Mouse (Mus musculus): ENCODE data around the gene Tulp1. TPM values are rescaled to one million over a fixed set of nuclear protein-coding genes. Genes with fewer than 3 reads are reported as not detected.
A peak's percentile ranks its signal among the peaks of the same experiment; 100 is the strongest.
"Not testable (repeated sequence)": the region's sequence is repeated elsewhere in the genome, so short reads cannot be mapped to it uniquely, and the experiment has no call there.

Gene Tulp1
- polyA plus RNA-seq (2015; fragmentation: Nextera tagmentation; extraction: Ambion mirVana) = 7.3 and 10.5 TPM in 2 replicates

DNA sequence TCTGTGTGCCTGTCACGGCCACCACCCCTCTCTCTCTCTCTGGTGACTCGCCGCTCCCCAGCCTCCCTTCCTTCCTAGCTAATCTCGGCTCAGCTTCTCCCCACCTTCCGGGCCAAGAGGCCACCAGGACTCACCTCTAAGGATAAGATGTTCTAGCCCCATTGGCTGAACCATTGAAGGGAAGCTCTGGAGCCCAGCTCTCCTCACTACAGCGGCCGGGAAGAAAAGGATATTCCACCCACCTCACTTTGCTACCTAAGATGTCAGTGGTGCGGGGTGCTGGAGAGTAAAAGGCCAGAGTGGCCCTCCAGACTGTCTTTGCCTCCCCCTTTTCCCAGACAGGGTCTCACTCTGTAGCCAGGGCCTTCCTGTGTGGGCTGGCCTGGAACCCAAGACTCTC, at the start of gene Tulp1:
TSS of gene Tulp1 (minus strand) at position 101 of the 400 bp plus-strand sequence.
- Histone ChIP-seq H3K4me2 (peak within 1 kb of the TSS; percentile 77), H3K9ac (peak within 1 kb of the TSS; percentile 66), H3K4me1 (peaks cover 30% of the 10 kb centered on the region), H3K9me3 (no peaks in the 10 kb centered on the region), H3K27me3 (peaks cover 35% of the 10 kb centered on the region), H3K4me3 (peak within 1 kb of the TSS; percentile 39), H3K27ac (no peak within 1 kb of the TSS), H3K36me3 (no peaks in the 10 kb centered on the region)
- no peak for ATAC-seq (ENCODE audit: insufficient number of reproducible peaks, insufficient read depth, low FRiP score, low TSS enrichment, low read depth)
- 27% methylated on average over 8 of the region's 8 CpGs for WGBS

DNA sequence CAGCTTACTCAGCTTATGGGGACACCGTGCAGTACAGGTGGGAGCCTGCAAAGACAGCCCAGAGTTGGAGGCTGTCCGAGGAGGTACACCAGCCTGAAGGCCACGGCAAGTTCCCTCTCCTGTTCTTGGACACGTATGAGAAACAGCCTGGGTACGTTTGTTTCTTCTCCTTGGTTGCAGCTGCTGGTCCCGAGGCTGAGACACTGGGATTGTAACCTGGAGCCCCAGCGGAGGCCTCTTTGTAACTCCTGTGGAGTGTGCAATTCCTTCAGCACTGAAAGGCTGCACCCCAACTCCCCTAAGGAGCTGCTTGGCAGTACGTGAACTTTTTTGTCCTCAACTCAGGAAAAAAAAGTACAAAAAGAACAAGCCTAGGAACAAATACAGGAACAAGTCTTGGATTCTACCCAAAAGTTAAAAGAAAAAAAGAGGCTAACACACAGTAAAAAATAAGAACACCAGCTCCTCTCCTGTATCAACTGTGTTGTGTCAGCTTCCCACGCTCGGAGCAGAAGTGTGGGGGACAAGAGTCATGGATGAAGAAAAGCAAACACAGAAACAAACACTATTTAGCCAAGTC, 46.4 kb upstream of the Tulp1 start:
- no peak for ATAC-seq (ENCODE audit: insufficient number of reproducible peaks, insufficient read depth, low FRiP score, low TSS enrichment, low read depth)

DNA sequence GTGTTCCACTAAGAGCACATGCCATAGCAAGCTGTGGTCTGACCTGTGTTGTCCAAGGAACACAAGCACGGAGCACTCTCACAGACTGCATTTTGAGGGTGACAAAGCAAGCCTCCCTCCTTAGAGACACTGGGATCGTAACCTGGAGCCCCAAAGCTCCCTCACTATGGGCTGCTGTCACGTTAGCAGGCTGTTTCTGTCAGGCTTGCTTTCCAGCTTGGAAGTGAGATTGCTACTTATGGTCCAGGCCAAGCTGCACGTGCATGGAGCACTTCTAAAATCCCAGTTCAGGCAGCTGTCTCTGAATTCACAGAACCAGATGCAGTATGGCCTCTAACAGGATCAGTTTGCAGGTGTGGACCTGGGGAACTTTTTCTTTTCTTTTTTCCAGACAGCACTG, 45.7 kb upstream of the Tulp1 start:
- ATAC-seq (ENCODE audit: insufficient number of reproducible peaks, insufficient read depth, low FRiP score, low TSS enrichment, low read depth) = no peak
- Histone ChIP-seq H3K4me2 (no peak overlapping the region), H3K27ac (no peak overlapping the region), H3K9me3 (no peaks in the 10 kb centered on the region), H3K9ac (0 out of 2 replicates have a peak overlapping the region, but pooled peaks have one; percentile 16), H3K4me3 (no peak overlapping the region), H3K36me3 (peaks cover 33% of the 10 kb centered on the region), H3K4me1 (peaks cover 16% of the 10 kb centered on the region; the same call in 1 of the 2 replicates), H3K27me3 (no peaks in the 10 kb centered on the region)
- WGBS = 79% methylated on average over 4 of the region's 4 CpGs

More for the DNA sequence above, 46.4 kb upstream of the Tulp1 start:
- no peak overlapping the region for H3K4me2 ChIP-seq
- WGBS = 79% methylated on average over 10 of the region's 10 CpGs
- H3K9me3 ChIP-seq = no peaks in the 10 kb centered on the region
- H3K9ac ChIP-seq = no peak overlapping the region
- no peaks in the 10 kb centered on the region for H3K27me3 ChIP-seq
- peaks cover 16% of the 10 kb centered on the region; the same call in 1 of the 2 replicates for H3K4me1 ChIP-seq
- H3K27ac ChIP-seq = no peak overlapping the region
- no peak overlapping the region for H3K4me3 ChIP-seq
- H3K36me3 ChIP-seq = peaks cover 28% of the 10 kb centered on the region

DNA sequence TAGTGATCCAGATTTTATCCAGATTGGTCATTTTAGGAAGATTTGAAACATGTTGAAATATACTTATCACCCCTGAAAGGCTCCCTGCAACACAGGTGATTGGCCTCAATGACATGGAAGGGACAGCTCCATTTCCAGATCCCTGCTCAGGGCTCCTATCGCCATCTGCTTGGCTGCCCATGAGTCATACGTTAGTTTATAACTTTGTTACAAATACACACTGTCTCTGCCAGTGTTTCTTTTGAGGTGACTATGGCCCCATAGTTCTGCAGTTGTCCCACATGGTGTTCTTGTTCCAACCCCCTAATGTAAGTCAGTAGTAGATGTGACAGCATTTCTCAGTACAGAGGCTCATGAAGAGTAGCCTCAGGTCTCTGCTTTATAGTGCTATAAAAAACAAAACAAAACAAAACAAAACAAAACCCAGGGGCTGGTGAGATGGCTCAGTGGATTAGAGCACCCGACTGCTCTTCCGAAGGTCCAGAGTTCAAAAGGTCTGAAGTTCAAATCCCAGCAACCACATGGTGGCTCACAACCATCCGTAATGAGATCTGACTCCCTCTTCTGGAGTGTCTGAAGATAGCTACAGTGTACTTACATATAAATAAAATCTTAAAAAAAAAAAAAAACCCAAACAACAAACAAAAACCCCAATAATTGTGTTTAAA, 43.4 kb upstream of the Tulp1 start:
- H3K36me3 ChIP-seq = peaks cover 40% of the 10 kb centered on the region
- no peak overlapping the region for H3K27ac ChIP-seq
- H3K4me3 ChIP-seq = no peak overlapping the region
- no peak for ATAC-seq (ENCODE audit: insufficient number of reproducible peaks, insufficient read depth, low FRiP score, low TSS enrichment, low read depth)
- no peaks in the 10 kb centered on the region for H3K27me3 ChIP-seq
- WGBS = 62% methylated on average over 5 of the region's 5 CpGs
- no peak overlapping the region for H3K9ac ChIP-seq
- H3K9me3 ChIP-seq = no peaks in the 10 kb centered on the region
- no peak overlapping the region for H3K4me2 ChIP-seq
- peaks cover 16% of the 10 kb centered on the region; the same call in 1 of the 2 replicates for H3K4me1 ChIP-seq

DNA sequence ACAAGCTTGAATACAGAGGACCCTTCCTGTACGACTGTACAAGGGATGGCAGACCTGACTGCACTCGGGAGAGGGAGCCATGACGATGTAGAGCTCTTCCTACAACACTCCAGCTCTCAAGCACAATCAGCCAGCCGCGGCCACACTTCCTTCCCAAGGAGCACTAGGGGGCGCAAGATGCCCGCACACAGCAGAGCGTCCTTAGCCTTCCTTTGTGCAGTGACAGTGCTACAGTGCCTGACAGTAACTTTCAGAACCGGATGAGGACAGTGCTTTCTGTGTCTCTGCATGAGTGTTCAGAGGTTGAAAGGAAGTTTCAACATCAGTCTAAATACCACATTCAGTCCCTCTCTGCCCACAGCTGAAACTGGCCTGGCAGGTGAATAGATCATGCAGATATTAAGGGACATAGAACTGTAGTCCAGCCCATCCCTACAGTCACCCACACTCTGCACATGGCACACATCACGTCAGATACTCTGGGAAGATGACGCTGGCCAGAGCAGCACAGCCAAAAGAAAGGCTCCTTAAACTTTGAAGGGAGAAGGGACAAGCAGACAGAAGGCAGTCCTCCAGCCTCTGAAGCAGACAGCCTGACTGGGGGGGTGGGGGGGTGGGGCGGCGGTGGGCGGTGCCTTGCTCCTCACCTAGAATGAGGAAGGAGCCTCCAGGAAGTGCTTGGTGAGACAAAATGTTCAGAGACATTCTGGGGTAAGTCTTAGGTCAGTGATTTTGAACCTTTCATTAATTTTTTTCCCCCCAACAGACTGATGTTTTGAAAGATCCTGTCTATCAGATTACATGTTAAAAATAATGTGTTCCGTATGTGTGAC, 42.6 kb upstream of the Tulp1 start:
- Histone ChIP-seq H3K4me3 (no peak overlapping the region), H3K4me1 (peaks cover 16% of the 10 kb centered on the region; the same call in 1 of the 2 replicates), H3K36me3 (peaks cover 43% of the 10 kb centered on the region), H3K9ac (no peak overlapping the region), H3K27me3 (no peaks in the 10 kb centered on the region), H3K27ac (no peak overlapping the region), H3K9me3 (no peaks in the 10 kb centered on the region), H3K4me2 (no peak overlapping the region)
- no peak for ATAC-seq (ENCODE audit: insufficient number of reproducible peaks, insufficient read depth, low FRiP score, low TSS enrichment, low read depth)
- WGBS = 35% methylated on average over 15 of the region's 15 CpGs

DNA sequence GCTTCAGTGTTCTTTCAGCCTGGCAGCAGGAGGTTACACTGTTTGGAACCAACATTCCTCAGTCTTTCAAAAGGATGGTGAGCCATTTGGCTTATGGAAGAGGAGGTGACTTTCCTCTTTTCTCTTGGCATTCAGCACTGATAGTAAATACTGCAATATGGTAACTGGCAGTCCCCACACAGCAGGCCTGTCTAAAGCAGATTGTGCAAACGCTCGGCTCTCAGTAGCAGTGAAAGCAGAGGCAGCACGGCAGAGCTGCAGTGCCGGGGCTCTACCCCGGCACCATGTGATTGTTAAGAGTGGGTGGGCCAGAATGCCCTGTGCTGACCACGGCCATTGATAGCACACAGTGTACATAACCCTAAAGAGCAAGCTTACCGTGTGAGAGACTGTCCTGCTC, 41.4 kb upstream of the Tulp1 start:
- WGBS = 90% methylated on average over 7 of the region's 7 CpGs
- ATAC-seq (ENCODE audit: insufficient number of reproducible peaks, insufficient read depth, low FRiP score, low TSS enrichment, low read depth) = no peak

DNA sequence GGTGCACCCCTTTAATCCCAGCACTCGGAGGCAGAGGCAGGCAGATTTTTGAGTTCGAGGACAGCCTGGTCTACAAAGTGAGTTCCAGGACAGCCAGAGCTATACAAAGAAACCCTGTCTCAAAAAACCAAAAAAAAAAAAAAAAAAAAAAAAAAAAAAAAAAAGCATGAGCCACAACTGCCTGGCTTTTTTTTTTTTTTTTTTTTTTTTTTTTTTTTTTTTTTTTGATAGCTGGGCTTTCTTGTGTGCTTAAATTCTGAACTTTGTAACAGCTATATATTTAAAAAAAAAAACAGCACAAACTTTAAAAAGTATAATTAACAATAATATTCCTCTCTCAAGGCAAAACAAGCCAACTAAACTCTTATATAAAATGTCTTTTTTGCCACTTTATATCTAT, 39.7 kb upstream of the Tulp1 start:
- H3K27me3 ChIP-seq; H3K9me3 ChIP-seq; H3K4me3 ChIP-seq; H3K27ac ChIP-seq; H3K9ac ChIP-seq; ATAC-seq (ENCODE audit: insufficient number of reproducible peaks, insufficient read depth, low FRiP score, low TSS enrichment, low read depth); H3K4me2 ChIP-seq: not testable (repeated sequence)
- 95% methylated on average over 2 of the region's 2 CpGs for WGBS
- peaks cover 40% of the 10 kb centered on the region for H3K36me3 ChIP-seq
- H3K4me1 ChIP-seq = peaks cover 12% of the 10 kb centered on the region; the same call in 1 of the 2 replicates

More for the DNA sequence above, 41.4 kb upstream of the Tulp1 start:
- Histone ChIP-seq H3K9me3 (no peaks in the 10 kb centered on the region), H3K36me3 (peaks cover 46% of the 10 kb centered on the region), H3K27me3 (no peaks in the 10 kb centered on the region), H3K4me1 (peaks cover 15% of the 10 kb centered on the region; the same call in 1 of the 2 replicates), H3K4me2 (no peak overlapping the region), H3K27ac (no peak overlapping the region), H3K9ac (no peak overlapping the region), H3K4me3 (no peak overlapping the region)

DNA sequence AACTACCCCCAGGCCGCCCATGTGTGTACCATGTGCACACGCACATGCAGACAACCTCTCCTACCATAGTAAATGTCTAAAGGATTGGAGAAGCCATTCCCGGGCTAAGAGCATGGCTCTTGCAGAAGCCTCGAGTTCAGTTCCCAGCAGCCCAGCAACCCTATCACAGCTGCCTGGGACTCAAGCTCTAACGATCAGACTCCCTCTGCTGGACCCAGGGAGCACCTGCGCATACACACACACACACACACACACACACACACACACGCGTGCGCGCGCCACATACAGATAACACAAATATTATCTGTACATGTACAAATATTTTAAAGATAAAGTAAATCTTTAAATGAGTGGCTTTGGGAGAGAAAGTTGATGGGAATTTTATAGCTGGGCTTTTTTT, 39.3 kb upstream of the Tulp1 start:
- Histone ChIP-seq H3K4me2 (no peak overlapping the region), H3K4me3 (no peak overlapping the region), H3K9ac (no peak overlapping the region), H3K27ac (no peak overlapping the region), H3K4me1 (peaks cover 12% of the 10 kb centered on the region; the same call in 1 of the 2 replicates), H3K36me3 (peaks cover 44% of the 10 kb centered on the region), H3K9me3 (no peaks in the 10 kb centered on the region), H3K27me3 (no peaks in the 10 kb centered on the region)
- WGBS = 96% methylated on average over 11 of the region's 11 CpGs
- no peak for ATAC-seq (ENCODE audit: insufficient number of reproducible peaks, insufficient read depth, low FRiP score, low TSS enrichment, low read depth)

DNA sequence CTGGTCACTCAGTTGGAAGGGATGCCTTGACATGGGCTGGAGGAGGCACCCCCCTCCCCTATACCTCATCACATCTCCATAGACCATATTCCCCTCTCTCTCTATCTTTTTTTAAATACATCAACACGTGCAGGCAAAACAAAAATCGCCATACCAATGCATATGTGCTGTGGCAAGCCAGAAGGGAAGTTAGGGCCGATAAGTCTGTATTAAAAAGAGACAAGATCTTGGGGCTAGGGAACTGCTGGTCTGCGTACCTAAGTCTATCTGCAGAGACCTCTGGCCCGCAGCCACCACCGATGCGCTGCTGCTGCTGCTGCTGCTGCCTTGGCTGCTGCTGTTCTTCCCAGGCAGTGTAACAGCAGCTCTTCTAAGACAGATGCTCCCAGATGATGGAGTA, 30.0 kb upstream of the Tulp1 start:
- Histone ChIP-seq H3K27ac (peak overlapping the region; percentile 88; the same call in 1 of the 2 replicates), H3K27me3 (no peaks in the 10 kb centered on the region), H3K4me2 (no peak overlapping the region), H3K4me3 (no peak overlapping the region), H3K9me3 (no peaks in the 10 kb centered on the region), H3K4me1 (peaks cover 43% of the 10 kb centered on the region), H3K9ac (no peak overlapping the region), H3K36me3 (peaks cover 23% of the 10 kb centered on the region)
- no peak for ATAC-seq (ENCODE audit: insufficient number of reproducible peaks, insufficient read depth, low FRiP score, low TSS enrichment, low read depth)
- WGBS = 79% methylated on average over 7 of the region's 7 CpGs

DNA sequence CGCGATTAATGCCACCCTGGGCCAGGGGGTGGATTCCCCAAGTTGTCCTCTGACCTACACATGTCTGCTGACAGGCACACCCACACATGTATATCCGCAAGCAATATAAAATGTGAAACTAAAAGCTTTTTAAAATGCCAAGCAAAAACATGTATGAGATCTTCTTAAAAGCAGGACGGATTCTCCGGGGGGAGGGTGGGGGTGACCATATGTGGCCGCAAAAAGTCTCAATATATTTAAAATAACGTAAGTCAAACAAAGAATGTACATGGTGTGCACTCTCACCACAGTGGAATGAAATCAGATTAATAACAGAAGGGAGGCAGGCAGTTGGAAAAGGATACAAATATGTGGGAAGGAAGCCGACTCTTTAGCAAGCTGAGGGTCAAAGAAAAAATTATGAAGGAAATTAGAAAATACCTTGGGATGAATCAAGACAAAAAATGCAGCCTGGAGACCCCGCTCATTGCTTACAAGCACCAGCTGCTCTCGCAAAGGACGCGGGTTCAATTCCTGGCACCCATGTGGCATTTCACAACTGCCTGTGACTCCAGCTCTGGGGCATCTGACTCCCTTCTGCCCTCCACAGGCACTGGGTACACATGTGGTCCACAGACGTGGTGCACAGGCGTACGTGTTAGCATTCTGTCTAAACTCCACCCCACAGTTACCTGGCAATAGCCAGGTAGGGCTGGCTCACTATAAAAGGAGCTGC, 29.2 kb upstream of the Tulp1 start:
- Histone ChIP-seq H3K9ac (no peak overlapping the region), H3K27me3 (peaks cover 4% of the 10 kb centered on the region; the same call in 1 of the 2 replicates), H3K36me3 (peaks cover 17% of the 10 kb centered on the region), H3K4me1 (peaks cover 43% of the 10 kb centered on the region), H3K4me3 (no peak overlapping the region), H3K27ac (peak overlapping the region; percentile 88), H3K9me3 (no peaks in the 10 kb centered on the region), H3K4me2 (peak overlapping the region; percentile 40)
- WGBS = 44% methylated on average over 15 of the region's 15 CpGs
- ATAC-seq (ENCODE audit: insufficient number of reproducible peaks, insufficient read depth, low FRiP score, low TSS enrichment, low read depth) = no peak

Measured in embryonic facial prominence, embryonic 13.5 days (tissue).